In the genomic region with DNA sequence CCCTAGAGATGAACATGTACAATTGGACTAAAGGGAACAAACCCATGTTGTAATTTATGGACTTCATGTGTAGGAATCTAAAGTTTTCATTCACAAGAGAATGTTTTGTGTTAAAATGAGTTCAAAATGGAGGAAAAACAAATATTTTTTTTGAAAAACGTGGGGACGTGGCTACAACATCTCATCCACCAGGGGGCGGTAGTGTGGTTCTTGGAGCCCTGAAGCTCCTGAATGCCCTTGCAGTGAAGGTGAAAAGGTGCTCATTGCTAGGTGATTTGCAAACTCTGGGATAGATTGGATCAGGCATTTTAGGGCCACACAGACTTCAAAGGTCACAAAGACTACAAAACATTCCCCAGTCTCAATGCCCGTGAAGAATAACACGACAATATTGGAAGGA, we compare ENCODE assay signal across 8 mouse cellular contexts.
DNase-seq lines count a peak whose midpoint lies in the region; TF ChIP-seq lines count a peak whose summit lies in the region.

No protein-coding gene starts in this region.

- no peaks in the 10 kb centered on the region; the same call in 1 of the 2 replicates for H3K4me1 ChIP-seq in heart, adult 2 months (ENCODE audit: control insufficient read depth, insufficient read depth, low read length)
- H3K4me1 ChIP-seq in thymus, adult 2 months (replicated peaks; ENCODE audit: control insufficient read depth, insufficient read depth, low read length): no peaks in the 10 kb centered on the region

- no peak overlapping the region for H3K9ac ChIP-seq in heart, adult 2 months (ENCODE audit: low read depth, low read length)

- no peak for TF ChIP-seq EP300 in heart, adult 2 months (IDR thresholded peaks at IDR 0.05; ENCODE audit: insufficient read depth, low read depth, low read length)

- peak in 1 of 2 experiments; percentile 33 for DNase-seq in heart, adult 2 months
- DNase-seq in heart, postnatal 25 days (ENCODE audit: low spot score): no peak
- DNase-seq in thymus, adult 2 months: peak; percentile 33
- no peak for DNase-seq in thymus, adult 18-20 months
- peak; percentile 82 to 92 for DNase-seq in cerebellum, postnatal 14 days
- peak; percentile 55 for DNase-seq in kidney, adult 9 months
- peak; percentile 57 for DNase-seq in lung, postnatal 10 days
- DNase-seq in urinary bladder, postnatal 14 days (ENCODE audit: low spot score): peak; percentile 49

- peak; percentile 76 for TF ChIP-seq CTCF in heart, adult 2 months (IDR thresholded peaks at IDR 0.05)
- TF ChIP-seq CTCF in thymus, adult 2 months (IDR thresholded peaks at IDR 0.05; ENCODE audit: borderline replicate concordance, control insufficient read depth, extremely low read depth, insufficient read depth, low read length, poor library complexity): no peak

- no peak overlapping the region for H3K27ac ChIP-seq in heart, adult 2 months
- no peak overlapping the region for H3K27ac ChIP-seq in thymus, adult 2 months (ENCODE audit: control insufficient read depth, insufficient read depth, low read length)

- intact Hi-C loops in heart, adult 2 months (cut with DNase I): loop anchor here (2.0 kb wide), 1 partner anchor 322 kb away; no protein-coding TSS in a partner anchor
- intact Hi-C loops in heart, postnatal 25 days (cut with DNase I): loop anchor here (1.0 to 10.0 kb wide), 3 partner anchors 71 to 638 kb away; no protein-coding TSS in a partner anchor

- no peaks in the 10 kb centered on the region for H3K27me3 ChIP-seq in heart, adult 2 months (ENCODE audit: control insufficient read depth, insufficient read depth, low read length)
- H3K27me3 ChIP-seq in thymus, adult 2 months (ENCODE audit: control insufficient read depth, insufficient read depth, low read length): no peaks in the 10 kb centered on the region

- no peak overlapping the region for H3K4me3 ChIP-seq in heart, adult 2 months
- H3K4me3 ChIP-seq in thymus, adult 2 months (ENCODE audit: control insufficient read depth, insufficient read depth, low read length): no peak overlapping the region

- no peak for TF ChIP-seq POLR2A in heart, adult 2 months (IDR thresholded peaks at IDR 0.05; ENCODE audit: insufficient read depth, low read depth, low read length)
- TF ChIP-seq POLR2A in thymus, adult 2 months (IDR thresholded peaks at IDR 0.05; ENCODE audit: control insufficient read depth, extremely low read depth, insufficient read depth, low read length, poor library complexity): no peak

- 31% methylated on average over 5 of the region's 5 CpGs for WGBS in heart, adult 2 months
- 31% methylated on average over 5 of the region's 5 CpGs for WGBS in thymus, adult 2 months

- H3K79me2 ChIP-seq in heart, adult 2 months (replicated peaks; ENCODE audit: control insufficient read depth, insufficient read depth, low read length): no peaks in the 10 kb centered on the region

- H3K36me3 ChIP-seq in heart, adult 2 months (ENCODE audit: control insufficient read depth, insufficient read depth, low read length): no peaks in the 10 kb centered on the region
- H3K36me3 ChIP-seq in thymus, adult 2 months (ENCODE audit: control insufficient read depth, insufficient read depth, low read length): no peaks in the 10 kb centered on the region

Comparison
In these comparisons a context has a peak if more than half of its experiments do, and no peak if none do; other contexts are left out.
1. DNase-seq: peak in thymus, adult 2 months (single experiment), cerebellum, postnatal 14 days (2 of 2), kidney, adult 9 months (single experiment), lung, postnatal 10 days (single experiment) and urinary bladder, postnatal 14 days (single experiment); none in heart, postnatal 25 days (single experiment) and thymus, adult 18-20 months (0 of 2).